Mouse (Mus musculus) cerebellum, adult 2 months (tissue): Measurements from ENCODE around the gene Prrg2.

Experiments used
- CTCF ChIP-seq: fragments of 200-500 bp; IDR thresholded peaks from 2 replicates; pipeline ENCODE4 v1.5.1; 2011; ENCODE audit warnings: low read depth, mild to moderate bottlenecking, control low read depth, low read length, moderate library complexity, borderline replicate concordance; ENCODE audit not compliant: insufficient read depth
- POLR2A ChIP-seq: fragments of 200-500 bp; IDR thresholded peaks from 2 replicates; pipeline ENCODE4 v1.6.1; 2011; ENCODE audit warnings: low read length, control low read depth, borderline replicate concordance; ENCODE audit not compliant: insufficient read depth

GRCm38 (mm10) chr7:45086084-45086483 is 23.6 kb upstream of the Prrg2 start:
- TF ChIP-seq CTCF (no peak), POLR2A (no peak)
